Mouse (Mus musculus): ENCODE results near the gene Trip4. TPM values are rescaled to one million over a fixed set of nuclear protein-coding genes. Genes with fewer than 3 reads are reported as not detected.
A peak's percentile ranks its signal among the peaks of the same experiment; 100 is the strongest.

The Trip4 gene
- total RNA-seq (2015) (15.1 and 17.0 TPM in 2 replicates), total RNA-seq (2017) (18.4 and 21.1 TPM in 2 replicates)

DNA sequence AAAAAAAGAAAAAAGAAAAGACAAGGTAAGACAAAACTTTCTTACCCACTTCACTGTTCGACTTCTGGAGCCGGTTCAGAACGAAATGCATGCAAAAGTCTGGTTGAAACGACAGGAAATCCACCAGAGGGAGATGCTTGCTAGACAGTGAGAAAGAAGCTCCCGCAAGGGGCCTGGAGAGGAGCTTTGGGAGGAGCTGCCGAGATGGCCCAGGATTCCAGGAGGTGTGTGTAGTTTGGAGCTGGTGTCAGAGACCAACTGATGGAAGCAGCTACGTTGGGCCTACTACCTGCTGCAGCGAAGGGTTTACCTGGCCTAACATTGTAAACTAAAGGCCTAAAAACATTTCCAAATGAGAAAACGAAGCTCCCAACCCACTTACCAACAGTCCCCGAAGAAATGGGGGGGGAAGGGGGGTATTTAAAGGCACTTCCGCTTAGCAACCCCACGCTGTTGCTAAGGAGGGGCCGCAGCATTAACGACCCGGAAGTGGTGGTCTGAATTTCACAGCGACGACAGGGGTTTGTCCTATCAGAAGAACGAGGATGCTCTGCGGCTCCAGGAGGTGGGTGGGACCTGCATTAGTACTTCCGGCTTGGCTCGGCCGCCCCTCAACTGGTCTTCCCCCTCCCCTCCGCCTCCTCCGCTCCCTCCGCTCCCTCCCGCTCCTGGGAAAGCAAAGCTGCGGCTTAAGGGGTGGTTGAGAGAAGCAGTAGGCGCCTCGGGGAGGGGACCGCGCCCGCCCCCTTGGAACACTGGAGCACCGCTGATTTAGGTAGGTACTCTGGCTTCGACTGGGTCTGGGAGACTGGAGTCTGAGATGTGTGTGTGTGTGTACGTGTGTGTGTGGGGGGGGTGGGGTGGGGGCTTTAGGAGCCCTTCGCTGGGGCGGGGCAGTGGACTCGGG lies at the start of gene Trip4, which contains the start of gene Csnk1g1:
TSS of gene Trip4 (minus strand) at position 401 of the 907 bp plus-strand sequence.
TSS of gene Csnk1g1 (plus strand) at position 531 of the 907 bp plus-strand sequence.
- peak; percentile 98 for ATAC-seq (replicated peaks; ENCODE audit: poor library complexity)

DNA sequence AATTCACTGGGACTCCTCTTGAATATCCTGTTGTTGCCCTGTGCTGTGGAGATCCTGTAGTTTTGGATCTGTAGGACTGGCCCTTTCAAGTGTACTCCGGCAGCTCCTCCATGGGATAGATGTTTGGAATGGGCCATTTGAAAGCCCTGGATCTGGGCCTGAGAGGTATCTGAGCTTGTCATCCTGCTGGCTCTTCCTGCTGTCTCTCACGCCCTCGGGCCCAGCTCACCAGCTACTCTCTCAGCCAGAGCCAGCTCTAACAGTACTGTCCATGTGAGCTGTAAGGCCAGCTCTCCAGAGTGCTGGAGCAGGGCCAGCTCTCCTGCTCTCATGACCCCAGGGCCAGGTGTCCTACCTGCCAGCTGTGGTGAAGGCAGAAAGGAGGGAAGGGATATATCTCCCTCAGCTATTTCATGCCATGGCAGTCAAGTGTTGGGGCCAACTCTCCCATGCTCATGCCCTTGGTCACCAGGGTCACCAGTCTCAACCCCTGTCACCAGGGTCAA lies 42.5 kb upstream of the Trip4 start:
- ATAC-seq (replicated peaks; ENCODE audit: poor library complexity): no peak

DNA sequence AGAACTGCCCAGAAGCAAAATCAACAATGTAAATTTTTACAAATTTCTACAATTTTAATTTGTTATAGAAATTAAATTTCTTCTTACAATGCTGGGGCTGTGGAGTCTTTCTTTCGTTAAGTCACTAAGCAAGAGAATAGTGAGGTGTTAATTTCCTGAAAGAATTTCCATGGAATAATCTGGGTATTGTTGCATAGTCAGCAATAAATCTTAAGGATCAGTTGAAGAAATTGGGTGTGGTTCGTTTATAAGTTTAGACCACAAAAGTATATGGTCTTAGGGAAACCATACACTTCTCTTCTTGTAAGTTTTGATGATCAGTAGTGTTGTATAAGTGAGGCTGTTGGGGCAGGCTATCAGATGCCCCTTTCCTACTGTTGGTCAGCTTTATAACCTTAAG lies 29.0 kb upstream of the Trip4 start:
- no peak for ATAC-seq (replicated peaks; ENCODE audit: poor library complexity)

DNA sequence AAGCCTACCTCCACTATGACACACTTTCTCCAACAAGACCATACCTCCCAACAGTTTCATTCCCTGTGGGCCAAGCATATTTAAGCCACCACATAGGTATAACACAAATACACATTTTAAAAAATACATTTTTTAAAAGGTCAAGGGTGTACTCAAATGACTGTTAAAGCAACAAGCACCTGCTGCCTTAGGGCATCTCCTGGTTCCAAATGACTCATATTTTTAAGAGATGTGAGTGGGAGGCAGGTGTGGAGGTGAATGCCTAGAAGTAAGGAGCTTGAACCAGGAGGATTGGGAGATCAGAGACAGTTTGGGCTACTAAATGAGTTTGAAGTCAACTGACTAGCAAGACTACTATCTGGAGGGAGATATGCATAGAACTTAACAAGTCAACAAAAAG lies 21.2 kb upstream of the Trip4 start:
- no peak for ATAC-seq (replicated peaks; ENCODE audit: poor library complexity)

DNA sequence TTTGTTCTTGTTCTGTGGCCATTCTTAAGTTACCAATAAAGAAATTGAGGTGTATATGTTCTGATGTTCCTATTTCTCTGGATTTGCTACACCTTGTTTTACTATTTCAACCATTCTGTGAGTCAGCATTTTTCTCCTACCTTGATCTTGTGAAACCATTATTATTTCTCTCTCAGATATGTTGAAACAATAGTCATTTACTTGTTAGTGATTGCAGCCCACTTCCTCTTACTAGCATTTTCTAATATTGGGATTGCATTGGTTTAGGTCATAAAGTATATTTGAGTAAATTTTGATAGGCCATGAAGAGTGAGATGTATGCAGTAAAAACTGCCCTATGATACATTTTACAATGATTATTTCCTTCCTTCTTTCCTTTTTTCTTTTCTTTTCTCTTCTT lies 19.9 kb upstream of the Trip4 start:
- ATAC-seq (replicated peaks; ENCODE audit: poor library complexity): no peak

DNA sequence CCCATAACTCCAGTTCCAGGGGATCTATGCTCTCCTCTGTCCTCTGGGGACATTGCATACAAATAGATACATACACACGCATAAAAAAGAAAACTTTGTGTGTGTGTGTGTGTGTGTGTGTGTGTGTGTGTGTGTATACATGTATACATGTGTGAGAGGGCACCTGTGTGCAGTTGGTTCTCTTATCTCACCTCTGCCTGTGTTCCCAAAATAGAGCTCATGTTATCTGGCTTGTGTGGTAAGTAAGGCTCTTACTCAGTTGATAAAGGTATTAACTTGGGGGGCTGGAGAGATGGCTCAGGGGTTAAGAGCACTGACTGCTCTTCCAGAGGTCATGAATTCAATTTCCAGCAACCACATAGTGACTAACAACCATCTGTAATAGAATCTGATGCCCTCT lies 8.4 kb upstream of the Trip4 start:
- ATAC-seq (replicated peaks; ENCODE audit: poor library complexity): peak; percentile 34; the same call in 1 of the 2 replicates

DNA sequence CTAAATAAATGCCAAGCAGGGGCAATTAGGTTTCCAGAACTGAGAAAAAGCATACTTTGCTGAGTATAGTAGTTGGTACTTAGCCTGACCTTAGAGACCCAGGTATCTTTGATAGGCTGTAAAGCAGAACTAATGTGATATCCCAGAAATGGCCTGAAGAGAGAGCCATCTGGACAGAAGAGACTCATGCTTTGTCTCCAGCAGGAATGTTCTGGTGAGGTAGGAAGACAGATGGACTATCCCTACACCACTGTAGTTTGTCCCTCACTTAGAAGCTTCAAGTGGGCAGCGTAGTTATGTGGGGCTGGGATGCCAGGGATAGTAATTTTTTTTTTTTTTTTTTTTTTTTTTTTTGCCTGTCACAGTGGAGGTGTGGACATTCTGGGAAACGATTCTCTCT lies 5.4 kb upstream of the Trip4 start:
- no peak for ATAC-seq (replicated peaks; ENCODE audit: poor library complexity)

DNA sequence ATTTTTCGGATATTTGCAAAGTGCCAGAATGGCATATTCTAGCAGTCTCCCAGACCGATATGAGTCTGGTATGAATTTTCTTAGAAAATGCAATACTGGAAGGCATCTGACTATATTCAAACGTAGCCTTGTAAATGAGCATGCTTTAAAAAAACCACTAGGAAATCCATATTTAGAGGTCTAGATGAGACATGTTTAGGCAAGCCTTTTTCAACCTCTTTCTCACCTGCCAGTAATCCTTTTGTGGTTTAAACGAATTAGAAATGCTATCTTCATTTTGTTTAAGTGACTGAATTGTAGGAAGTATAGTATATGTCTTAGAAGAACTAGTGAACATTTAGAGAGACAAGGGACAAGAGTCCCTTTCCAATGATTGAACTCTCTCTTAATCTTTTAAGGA lies 1.2 kb upstream of the Trip4 start:
- ATAC-seq (replicated peaks; ENCODE audit: poor library complexity): no peak

DNA sequence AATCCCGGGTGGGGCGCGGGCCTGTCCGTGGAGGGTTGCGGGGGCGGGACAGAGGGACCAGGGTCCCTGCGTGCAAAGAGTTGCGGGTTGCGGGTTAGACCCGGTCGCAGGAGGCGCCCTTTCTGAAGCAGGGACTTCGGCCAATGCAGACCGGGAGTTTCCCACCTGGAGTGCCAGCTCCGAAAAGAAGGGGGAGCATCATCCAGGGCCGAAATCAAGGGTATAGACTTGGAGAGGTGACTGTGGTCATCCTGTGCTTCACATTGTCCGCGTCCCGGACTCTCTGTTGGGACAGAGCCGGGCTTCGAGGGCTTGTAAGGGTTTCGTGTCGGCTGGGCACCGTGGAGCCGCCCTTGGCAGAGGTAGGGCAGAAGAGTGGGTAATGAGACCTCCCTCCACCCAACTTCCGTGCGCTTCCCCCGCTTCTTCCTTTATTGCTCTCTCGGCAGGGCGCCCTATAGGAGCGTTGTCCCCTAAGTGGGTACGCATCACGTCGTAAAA lies 757 bp upstream of the Trip4 start:
- ATAC-seq (replicated peaks; ENCODE audit: poor library complexity): peak; percentile 38

DNA sequence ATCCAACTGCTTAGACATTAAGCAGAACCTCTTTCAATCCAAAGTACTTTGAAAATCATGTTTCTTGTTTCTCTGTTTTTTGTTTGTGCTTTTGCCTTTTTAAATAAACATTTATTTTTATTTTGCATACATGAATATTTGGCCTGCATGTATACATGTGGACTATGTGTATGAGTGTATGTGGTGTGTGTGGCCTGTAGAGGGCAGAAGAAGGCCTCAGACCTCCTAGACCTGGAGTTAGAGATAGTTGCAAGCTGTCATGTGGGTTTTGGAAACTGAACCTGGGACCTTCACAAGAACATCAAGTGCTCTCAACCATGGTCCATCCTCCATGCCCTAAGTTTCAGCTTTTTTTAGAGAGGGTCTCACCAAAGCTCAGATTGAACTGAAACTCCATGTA lies 5.2 kb downstream of the Trip4 start:
- peak; percentile 70 for ATAC-seq (replicated peaks; ENCODE audit: poor library complexity)

DNA sequence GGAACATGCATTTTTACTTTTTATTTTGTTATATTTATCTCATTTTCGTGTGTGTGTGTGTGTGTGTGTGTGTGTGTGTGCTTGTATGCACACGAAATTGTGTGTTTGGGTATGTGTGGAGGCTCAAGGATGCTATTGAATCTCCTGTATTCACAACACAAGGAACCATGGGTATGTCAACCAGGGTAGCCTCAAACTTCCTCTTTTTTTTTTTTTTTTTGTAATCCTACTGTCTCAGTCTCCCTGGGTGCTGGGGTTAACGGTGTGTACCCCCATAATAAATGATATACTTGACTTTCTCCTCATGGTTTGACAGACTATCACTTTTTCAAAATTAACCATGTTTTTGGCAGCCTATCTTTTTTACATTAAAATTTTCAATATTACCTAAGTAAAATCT lies 5.7 kb downstream of the Trip4 start:
- no peak for ATAC-seq (replicated peaks; ENCODE audit: poor library complexity)

DNA sequence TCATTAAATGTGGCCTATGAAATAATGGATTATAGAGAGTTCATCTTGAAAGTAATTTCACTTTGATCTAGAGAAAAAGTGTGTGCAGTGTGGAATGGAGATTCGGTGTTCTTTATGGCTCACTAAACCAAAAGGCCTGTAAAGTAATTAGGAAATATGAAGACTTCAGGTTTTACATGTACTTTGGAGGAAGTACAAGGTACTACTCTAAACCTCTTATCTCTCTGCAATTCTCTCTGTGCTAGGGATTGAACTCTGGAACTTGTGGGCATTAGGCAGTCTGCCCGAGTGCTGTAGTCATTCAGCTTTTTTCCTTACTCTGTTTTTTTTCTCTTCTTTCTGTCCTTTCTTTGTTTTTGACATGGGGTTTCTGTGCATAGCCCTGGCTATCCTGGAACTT lies 11.6 kb downstream of the Trip4 start:
- no peak for ATAC-seq (replicated peaks; ENCODE audit: poor library complexity)

DNA sequence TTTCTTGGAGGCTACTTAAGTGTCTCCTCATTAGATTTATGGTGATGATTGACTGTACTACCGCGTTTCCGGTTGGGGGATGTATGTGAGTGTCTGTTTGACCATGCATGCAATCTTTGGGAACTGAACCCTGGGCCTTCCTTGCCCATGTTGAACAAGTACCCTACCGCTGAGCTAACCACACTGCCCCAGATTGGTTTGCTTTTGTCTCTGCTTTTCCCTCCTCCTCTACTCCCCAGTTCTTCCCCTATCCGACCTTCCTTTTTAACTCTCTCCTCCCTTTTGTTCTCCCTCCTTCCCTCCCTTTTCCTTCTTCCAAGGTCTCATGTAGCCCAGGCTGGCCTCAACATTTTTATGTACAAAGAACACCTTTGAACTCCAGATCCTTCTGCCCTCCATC lies 17.5 kb downstream of the Trip4 start:
- ATAC-seq (replicated peaks; ENCODE audit: poor library complexity): 0 out of 2 replicates have a peak, but pooled peaks have one; percentile 16

DNA sequence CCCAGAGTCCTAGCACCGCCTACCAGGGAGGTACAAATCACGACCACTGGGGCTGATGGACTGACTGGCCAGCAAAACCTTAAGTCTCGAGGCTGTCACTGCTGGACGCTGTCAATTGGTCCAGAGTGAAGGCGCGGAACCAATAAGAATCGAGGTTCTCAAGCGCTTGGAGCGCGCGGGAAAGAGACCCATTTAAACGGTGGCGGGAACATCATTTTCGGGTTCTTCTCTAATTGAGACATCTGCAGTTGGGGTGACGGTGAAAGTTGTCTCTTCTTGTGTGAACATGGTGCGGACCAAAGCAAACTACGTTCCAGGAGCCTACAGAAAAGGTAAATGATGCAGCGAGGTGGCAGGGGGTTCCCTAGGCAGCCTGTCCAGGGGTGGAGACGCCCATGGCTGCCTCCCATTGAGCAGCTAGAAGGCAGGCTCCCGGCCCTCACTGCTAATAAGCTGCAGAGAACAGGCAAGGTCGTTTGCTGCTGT lies 18.4 kb downstream of the Trip4 start, which contains the start of gene Pclaf:
TSS of gene Pclaf (plus strand) at position 95 of the 486 bp plus-strand sequence.
- peak; percentile 97 for ATAC-seq (replicated peaks; ENCODE audit: poor library complexity)

DNA sequence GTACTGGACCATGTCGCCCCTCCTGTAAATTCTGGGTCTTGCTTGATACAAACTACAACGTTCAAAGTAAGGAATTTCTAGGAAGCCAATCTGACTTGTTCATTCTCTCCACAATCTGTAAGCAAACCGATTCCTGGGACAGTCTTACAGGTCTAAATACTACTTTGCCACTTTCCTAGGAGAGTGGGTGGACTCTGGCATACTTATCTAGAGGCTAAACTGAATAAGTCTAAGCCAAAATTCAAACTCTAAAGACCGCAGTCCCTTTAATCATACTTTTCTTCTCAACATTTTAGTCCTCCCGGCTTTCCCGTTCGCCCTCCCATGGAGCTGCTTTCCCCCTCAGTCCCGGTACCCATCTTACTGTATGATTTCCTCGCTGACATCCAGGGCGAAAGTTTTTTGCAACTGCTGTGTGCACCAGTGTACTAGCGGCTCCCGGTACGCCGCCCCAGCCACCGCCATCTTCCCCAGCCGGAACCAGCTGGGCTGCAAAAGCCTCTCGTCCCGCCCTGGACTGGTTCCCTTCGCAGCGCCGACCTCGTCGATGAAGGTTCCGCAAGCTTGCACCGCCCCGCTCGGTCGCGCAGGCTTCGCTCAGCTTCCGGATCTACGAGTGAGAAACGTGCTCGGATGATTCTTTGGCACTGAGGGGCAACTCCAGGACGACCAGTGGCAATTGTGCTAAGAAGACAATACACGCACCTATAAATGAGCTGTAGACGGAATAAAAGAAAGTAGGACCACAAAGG lies 23.9 kb downstream of the Trip4 start:
- peak; percentile 100 for ATAC-seq (replicated peaks; ENCODE audit: poor library complexity)

DNA sequence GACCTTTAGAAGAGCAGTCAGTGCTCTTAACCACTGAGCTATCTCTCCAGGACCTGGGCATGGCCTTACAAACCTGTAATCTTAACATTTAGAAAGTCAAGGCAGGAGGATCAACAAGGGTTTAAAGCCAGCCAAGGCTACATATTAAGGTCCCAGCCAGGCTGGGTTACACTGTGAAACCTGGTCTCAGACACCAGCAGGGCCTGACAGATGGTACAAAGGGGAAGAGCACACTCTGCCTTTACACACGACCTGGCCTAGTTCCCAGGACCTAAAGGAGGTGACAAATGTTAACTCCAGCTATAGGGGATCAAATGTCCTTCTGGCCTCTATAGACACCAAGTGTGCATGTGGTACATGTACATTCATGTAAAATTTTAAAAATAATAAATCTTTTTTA lies 48.9 kb downstream of the Trip4 start:
- no peak for ATAC-seq (replicated peaks; ENCODE audit: poor library complexity)

DNA sequence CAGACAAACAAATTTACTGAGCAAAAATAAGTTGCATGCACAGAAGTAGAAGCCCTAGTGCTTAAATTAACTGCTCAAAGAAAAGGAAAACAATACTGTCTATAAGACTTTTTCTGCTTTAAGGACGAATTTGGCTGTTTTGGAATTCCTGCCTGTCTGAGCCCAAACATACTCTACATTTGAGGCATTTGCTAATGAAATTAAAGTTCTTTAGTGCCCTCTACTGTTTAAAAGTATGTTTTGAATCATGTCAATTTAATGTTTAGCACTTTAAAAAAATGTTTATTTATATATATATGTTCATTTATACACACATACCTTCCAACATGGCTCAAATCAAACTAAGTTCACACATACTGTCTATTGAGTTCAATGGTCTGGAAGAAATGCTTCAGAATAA lies 58.4 kb downstream of the Trip4 start:
- ATAC-seq (replicated peaks; ENCODE audit: poor library complexity): 0 out of 2 replicates have a peak, but pooled peaks have one; percentile 45

DNA sequence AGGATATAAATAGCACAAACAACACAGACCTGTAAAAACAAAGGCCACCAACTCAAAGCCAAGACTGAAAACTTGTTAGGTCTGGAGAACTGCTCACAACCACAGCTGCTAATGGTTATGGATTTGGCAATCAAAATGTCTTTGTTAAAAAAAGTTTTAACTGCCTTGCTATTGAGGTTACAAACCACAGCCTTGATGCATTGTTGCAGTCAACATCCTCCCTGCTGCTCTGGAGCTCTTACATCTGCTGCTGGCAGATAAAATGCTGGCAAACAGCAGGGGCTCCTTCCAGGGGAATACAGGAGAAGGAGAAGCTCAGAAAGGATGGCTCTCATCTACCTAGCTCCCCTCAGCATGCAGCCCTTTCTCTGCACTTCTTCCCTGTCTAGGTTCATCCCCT lies 60.4 kb downstream of the Trip4 start:
- ATAC-seq (replicated peaks; ENCODE audit: poor library complexity): peak; percentile 81

DNA sequence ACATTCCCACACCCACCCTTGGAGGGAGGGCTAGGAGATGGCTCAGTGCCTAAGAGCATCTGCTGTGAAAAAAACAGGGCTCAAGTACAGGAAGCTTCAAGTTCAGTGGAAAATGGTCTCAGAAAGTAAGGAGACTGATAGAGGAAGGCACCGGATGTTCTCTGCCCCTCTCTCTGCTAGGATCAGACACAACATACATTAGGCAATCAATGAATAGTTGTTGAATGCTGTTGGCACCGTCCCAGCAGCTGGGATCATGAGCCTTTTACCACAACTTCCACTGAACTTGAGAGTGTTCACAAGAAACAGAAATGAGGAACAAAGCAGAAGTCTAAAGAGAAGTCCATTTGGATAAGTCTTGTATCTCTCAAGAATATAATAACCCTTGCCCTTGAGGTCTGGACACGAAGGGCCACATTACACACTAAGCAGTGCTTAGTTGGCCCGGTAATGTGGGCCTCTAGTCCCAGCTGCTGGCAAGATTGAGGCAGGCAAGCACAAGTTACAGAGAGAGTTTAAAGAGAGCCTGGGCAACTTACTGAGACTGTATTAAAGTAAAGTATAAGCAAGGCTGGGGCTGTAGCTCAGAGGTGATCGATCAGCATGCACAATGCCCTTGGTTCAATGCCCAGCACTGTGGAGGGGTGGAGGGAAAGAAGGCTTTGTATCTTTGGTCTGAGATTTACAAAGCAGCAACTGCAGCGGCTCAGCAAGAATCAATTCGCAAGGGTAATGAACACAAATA lies 64.0 kb downstream of the Trip4 start:
- peak; percentile 76 for ATAC-seq (replicated peaks; ENCODE audit: poor library complexity)

DNA sequence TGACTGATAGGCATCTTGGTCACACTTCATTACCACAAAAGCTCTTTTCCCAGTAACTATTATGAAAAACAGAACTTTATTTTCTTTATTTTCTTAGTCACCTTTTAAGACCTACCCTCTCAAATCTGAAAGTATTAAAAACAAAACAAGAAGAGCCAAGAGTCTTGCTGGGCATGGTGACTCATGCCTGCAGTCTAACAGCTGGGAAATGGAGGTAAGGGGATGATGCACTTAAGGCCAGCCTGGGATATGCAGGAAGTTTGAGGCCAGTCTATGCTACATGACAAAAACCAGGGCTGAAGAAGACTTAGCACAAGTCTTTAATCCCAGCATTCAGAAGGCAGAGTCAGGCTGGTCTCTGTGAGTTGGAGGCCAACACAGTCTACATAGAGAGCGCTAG lies 68.8 kb downstream of the Trip4 start:
- ATAC-seq (replicated peaks; ENCODE audit: poor library complexity): no peak
